Mouse (Mus musculus) lung, embryonic 15.5 days (tissue): ENCODE data around the gene Brip1. TPM values are rescaled to one million over a fixed set of nuclear protein-coding genes. Genes with fewer than 3 reads are reported as not detected.

Experiments
- ATAC-seq: fragments of 200-750 bp; cut with Nextera tagmentation; 2 replicates; pipeline ENCODE4 v1.8.0; 2017; ENCODE audit warnings: moderate number of reproducible peaks, borderline replicate concordance; ENCODE audit not compliant: low FRiP score, low TSS enrichment; ENCODE audit errors: extremely low read depth
- H3K27ac ChIP-seq: fragments of 300-500 bp; sonication (generic); 2 replicates; pipeline ENCODE4 v1.5.1; 2015; ENCODE audit warnings: moderate library complexity, mild to moderate bottlenecking, inconsistent platforms
- H3K27me3 ChIP-seq: fragments of 300-500 bp; sonication (generic); 2 replicates; pipeline ENCODE4 v1.6.1; 2015; ENCODE audit warnings: inconsistent platforms
- H3K36me3 ChIP-seq: fragments of 300-500 bp; sonication (generic); 2 replicates; pipeline ENCODE4 v1.6.1; 2015; ENCODE audit warnings: inconsistent platforms
- H3K4me1 ChIP-seq: fragments of 300-500 bp; sonication (generic); 2 replicates; pipeline ENCODE4 v1.6.1; 2015; ENCODE audit warnings: inconsistent platforms
- H3K4me2 ChIP-seq: fragments of 300-500 bp; sonication (generic); 2 replicates; pipeline ENCODE4 v1.6.1; 2015; ENCODE audit warnings: inconsistent platforms, mild to moderate bottlenecking, moderate library complexity
- H3K4me3 ChIP-seq: fragments of 300-500 bp; sonication (generic); 2 replicates; pipeline ENCODE4 v1.5.1; 2015; ENCODE audit warnings: mild to moderate bottlenecking, inconsistent platforms
- H3K9ac ChIP-seq: fragments of 300-500 bp; sonication (generic); 2 replicates; pipeline ENCODE4 v1.6.1; 2015; ENCODE audit warnings: inconsistent platforms
- H3K9me3 ChIP-seq: fragments of 300-500 bp; sonication (generic); 2 replicates; pipeline ENCODE4 v1.6.1; 2016; ENCODE audit warnings: inconsistent platforms
- WGBS: fragments of 180-500 bp; shearing (Covaris S2); methylation state at CpG from one replicate; pipeline ENCODE4 v1.1.7; 2015; 5-methylcytosine and 5-hydroxymethylcytosine counted together
- polyA plus RNA-seq: library from polyadenylated mRNA; unstranded; fragments of >200 nt; fragmentation: Nextera tagmentation; extraction: Ambion mirVana; gene quantifications from 2 replicates; pipeline ENCODE4 v1.2.1, GENCODE M21; 2015

The Brip1 gene
- polyA plus RNA-seq, 1 experiment from 2014 or later: 14.5 TPM

DNA sequence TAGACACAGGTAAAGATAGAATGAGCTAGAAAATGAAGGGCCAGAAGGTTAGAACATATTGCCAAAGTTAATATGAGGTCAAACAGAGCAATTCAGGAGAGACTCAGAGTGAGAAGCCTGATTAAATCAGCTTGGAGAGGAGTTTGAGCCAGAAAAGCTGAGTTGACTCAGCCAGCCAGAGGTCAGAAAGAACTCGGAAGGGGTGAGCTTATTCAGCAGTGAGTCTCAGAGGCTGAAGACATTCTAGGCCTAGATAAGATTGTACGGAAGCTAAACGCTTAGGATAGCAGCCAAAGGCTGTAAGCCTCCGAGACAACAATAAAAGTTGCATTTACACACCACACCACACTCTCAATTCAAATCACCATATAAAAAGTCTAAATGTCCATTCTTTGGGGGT is 141.9 kb downstream of the Brip1 start:
- 47% methylated on average over 4 of the region's 4 CpGs for WGBS
- Histone ChIP-seq H3K27ac (no peak overlapping the region), H3K4me2 (no peak overlapping the region), H3K4me3 (no peak overlapping the region), H3K4me1 (no peaks in the 10 kb centered on the region), H3K27me3 (no peaks in the 10 kb centered on the region), H3K36me3 (0 out of 2 replicates have a peak, but pooled peaks cover 6% of the 10 kb centered on the region), H3K9me3 (no peaks in the 10 kb centered on the region), H3K9ac (no peak overlapping the region)
- no peak for ATAC-seq

DNA sequence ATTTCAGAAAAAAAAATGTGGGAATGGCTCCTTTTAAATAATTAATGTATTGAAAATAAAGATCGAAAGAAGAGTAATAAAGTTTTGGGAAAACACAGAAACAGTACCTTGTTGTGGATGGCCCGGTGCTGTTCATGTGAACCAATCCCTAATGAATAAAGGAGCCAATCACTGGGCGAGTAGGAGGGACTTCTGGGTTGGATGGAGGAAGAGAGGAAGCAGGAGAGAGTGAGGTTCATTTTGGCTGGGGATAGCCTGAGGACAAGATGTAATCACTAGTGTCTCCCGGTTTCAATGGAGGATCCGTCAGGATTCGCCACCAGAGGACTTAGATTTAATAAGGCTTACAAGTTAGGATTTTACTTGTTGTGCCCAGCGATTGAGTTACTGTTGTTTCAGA is 145.2 kb downstream of the Brip1 start:
- no peaks in the 10 kb centered on the region for H3K27me3 ChIP-seq
- 75% methylated on average over 7 of the region's 7 CpGs for WGBS
- no peak overlapping the region for H3K9ac ChIP-seq
- H3K4me2 ChIP-seq: no peak overlapping the region
- no peak for ATAC-seq
- H3K27ac ChIP-seq: no peak overlapping the region
- H3K4me1 ChIP-seq: peaks cover 7% of the 10 kb centered on the region; the same call in 1 of the 2 replicates
- H3K36me3 ChIP-seq: 0 out of 2 replicates have a peak, but pooled peaks cover 6% of the 10 kb centered on the region
- no peaks in the 10 kb centered on the region for H3K9me3 ChIP-seq
- H3K4me3 ChIP-seq: no peak overlapping the region

DNA sequence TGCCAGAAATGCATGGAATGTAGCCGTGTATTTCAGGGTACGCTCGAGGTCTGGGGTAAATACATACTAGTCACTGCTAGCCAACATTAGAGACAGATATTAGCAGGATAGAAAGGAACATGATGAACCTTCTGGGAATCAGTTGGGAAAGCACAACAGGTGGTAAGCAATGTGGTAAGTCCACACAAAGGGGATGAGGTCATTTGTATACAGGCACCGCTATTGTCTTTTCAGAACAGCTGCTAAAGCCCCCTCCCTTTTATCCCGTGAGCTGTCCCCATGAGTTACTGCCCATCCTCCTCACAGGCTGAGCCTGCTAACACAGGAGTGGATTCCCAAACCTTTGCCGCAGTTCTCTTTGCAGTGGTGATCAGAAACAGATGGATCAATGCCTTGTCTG is 149.6 kb downstream of the Brip1 start:
- no peaks in the 10 kb centered on the region for H3K36me3 ChIP-seq
- H3K9me3 ChIP-seq: no peaks in the 10 kb centered on the region
- no peaks in the 10 kb centered on the region for H3K27me3 ChIP-seq
- H3K27ac ChIP-seq: peak overlapping the region; percentile 22
- H3K4me2 ChIP-seq: no peak overlapping the region
- WGBS: 22% methylated on average over 6 of the region's 6 CpGs
- no peak for ATAC-seq
- H3K9ac ChIP-seq: no peak overlapping the region
- H3K4me3 ChIP-seq: no peak overlapping the region
- H3K4me1 ChIP-seq: peaks cover 14% of the 10 kb centered on the region

DNA sequence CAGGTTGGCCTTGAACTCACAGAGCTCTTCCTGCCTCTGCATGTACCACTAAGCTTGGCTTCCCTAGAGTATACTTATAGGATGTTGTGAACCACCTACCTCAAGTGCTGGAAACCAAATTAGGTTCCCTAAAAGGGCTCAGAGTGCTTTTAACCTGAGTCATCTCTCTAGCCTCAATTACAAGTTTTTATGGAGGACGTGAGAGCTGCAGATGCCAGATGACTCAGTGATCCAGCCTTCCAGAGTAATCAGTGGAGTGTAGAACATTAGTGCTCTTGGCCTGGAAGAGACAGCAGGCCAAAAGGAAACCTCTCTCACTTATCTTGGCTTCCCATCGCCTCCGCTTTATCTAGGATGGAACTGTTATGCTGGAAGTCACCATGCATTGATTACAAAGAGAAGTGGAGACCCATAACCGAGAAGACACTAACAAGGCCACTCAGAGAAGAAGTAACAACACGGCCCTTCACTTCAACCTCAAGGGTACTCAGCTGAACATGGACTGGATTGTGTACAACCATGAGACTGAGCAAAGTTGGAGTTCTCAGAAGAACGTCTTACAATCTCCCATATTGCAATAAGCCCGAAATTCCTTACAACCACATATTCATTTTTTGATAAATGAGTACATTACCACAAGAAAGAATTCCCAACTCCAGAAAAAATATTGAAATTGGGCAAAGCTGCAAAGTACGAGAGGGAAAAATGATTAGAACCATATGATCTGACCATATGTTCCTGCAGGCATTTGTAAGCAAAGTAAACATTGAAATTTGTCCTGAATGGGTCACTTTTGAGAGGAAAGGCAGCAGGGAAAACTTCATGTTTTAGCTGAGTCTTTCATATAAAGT is 150.3 kb downstream of the Brip1 start:
- H3K27ac ChIP-seq: peak overlapping the region; percentile 22
- no peaks in the 10 kb centered on the region for H3K9me3 ChIP-seq
- H3K4me3 ChIP-seq: no peak overlapping the region
- H3K27me3 ChIP-seq: no peaks in the 10 kb centered on the region
- ATAC-seq: no peak
- no peak overlapping the region for H3K9ac ChIP-seq
- H3K36me3 ChIP-seq: no peaks in the 10 kb centered on the region
- no peak overlapping the region for H3K4me2 ChIP-seq
- WGBS: 51% methylated on average over 8 of the region's 8 CpGs
- H3K4me1 ChIP-seq: peaks cover 14% of the 10 kb centered on the region

DNA sequence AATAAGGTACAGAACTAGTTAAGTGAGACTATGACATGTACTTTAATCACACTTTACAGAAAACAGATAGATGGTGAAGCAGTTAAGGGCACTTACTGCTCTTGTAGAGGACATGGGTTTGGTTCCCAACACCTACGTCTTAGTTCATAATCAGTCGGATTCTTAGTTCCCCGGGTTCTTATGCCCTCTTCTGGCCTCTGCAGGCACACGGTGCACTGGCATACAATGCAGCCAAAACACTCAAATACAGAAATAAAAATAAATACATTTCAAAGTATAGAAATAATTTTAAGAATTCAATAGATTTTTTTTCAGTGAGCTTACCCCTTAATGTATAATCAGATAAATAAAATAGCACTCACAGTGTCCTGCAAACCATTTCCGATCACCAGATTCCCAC is 161.0 kb downstream of the Brip1 start:
- no peaks in the 10 kb centered on the region for H3K27me3 ChIP-seq
- no peak overlapping the region for H3K4me3 ChIP-seq
- H3K4me1 ChIP-seq: no peaks in the 10 kb centered on the region
- WGBS: 61% methylated on average over 5 of the region's 5 CpGs
- H3K9ac ChIP-seq: no peak overlapping the region
- no peaks in the 10 kb centered on the region for H3K36me3 ChIP-seq
- no peak for ATAC-seq
- no peak overlapping the region for H3K4me2 ChIP-seq
- no peak overlapping the region for H3K27ac ChIP-seq
- H3K9me3 ChIP-seq: no peaks in the 10 kb centered on the region

DNA sequence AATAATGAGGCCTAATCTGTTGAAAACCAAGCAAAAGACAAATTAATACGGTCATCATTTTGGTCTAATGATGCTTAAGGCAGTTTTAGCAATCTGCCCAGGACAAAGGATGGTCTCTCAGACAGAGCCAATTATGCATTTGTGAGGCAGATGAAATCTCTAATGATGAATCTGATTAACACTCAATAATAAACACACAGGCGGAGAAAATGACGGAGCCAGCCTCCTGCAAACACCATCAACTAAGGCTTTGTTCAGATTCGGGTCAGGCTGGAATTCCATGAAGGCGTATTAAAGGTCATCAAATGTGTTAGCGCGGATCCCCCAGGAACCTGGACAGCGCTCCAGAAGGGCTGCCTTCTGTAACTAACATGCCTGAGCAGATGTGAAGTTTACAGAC is 161.6 kb downstream of the Brip1 start:
- Histone ChIP-seq H3K9me3 (no peaks in the 10 kb centered on the region), H3K27me3 (no peaks in the 10 kb centered on the region), H3K4me1 (no peaks in the 10 kb centered on the region), H3K4me3 (no peak overlapping the region), H3K4me2 (no peak overlapping the region), H3K36me3 (no peaks in the 10 kb centered on the region), H3K9ac (no peak overlapping the region), H3K27ac (no peak overlapping the region)
- no peak for ATAC-seq
- WGBS: 74% methylated on average over 8 of the region's 8 CpGs

DNA sequence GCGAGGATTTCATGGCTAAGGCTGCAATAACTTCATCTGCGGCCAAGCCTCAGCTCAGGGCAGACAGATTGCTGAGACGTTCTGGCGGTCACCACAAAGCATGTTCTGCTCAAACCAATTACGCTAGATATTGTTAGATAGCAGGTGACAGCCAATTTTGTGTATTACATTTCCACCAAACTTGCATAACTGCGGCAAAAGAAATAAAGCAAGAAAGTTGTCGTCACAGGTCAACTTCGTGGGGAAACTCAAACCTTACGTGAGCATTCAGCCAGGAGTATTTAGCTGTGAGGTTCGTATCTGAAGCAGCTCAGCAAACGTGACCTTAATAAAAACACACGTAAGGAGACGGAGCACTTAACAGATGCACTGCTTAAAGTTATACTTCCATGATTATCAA is 162.3 kb downstream of the Brip1 start:
- Histone ChIP-seq H3K27ac (no peak overlapping the region), H3K36me3 (no peaks in the 10 kb centered on the region), H3K4me2 (no peak overlapping the region), H3K4me3 (no peak overlapping the region), H3K27me3 (no peaks in the 10 kb centered on the region), H3K4me1 (no peaks in the 10 kb centered on the region), H3K9me3 (no peaks in the 10 kb centered on the region), H3K9ac (no peak overlapping the region)
- 75% methylated on average over 13 of the region's 13 CpGs for WGBS
- ATAC-seq: no peak

DNA sequence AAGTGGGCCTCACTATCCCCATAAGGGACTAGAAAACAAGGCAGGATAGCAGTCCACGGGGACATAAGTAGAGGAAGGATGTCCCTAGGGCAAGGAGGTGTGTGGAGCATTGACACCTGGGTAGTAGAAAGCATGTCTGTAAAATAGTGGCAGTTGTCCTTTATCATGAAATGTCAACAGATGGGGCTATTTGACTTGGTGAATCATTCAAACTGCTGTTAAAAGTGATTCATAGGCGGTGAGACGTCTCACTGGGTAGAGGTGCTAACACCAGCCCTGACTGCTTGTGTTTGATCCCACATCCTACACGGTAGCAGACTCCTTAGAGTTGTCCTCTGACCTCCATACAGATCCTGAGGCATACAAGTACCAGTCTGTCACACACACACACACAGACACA is 168.1 kb downstream of the Brip1 start:
- Histone ChIP-seq H3K4me1 (no peaks in the 10 kb centered on the region), H3K9ac (no peak overlapping the region), H3K27me3 (no peaks in the 10 kb centered on the region), H3K4me2 (no peak overlapping the region), H3K9me3 (no peaks in the 10 kb centered on the region), H3K27ac (no peak overlapping the region), H3K36me3 (no peaks in the 10 kb centered on the region), H3K4me3 (no peak overlapping the region)
- ATAC-seq: no peak
- WGBS: 50% methylated on average over 4 of the region's 4 CpGs

DNA sequence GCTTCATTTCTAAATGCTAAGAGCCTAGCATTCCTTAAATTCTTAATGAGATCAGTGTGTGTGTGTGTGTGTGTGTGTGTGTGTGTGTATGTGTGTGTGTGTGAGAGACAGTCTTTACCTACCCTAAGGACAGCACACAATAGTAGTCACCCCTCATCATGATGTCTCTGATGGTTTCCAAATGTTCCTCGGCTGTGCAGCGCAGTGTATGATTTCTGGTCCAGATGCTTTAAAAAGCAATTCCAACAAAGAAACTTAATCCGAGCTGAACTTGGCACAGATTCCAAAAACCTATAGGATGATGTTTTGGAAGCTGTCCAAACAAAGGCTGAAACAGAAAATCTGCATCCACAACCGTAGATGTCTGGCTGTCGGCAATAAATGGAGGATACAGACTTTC is 173.0 kb downstream of the Brip1 start:
- H3K27me3 ChIP-seq: no peaks in the 10 kb centered on the region
- H3K9ac ChIP-seq: no peak overlapping the region
- H3K27ac ChIP-seq: no peak overlapping the region
- H3K36me3 ChIP-seq: no peaks in the 10 kb centered on the region
- H3K9me3 ChIP-seq: no peaks in the 10 kb centered on the region
- 33% methylated on average over 5 of the region's 5 CpGs for WGBS
- ATAC-seq: no peak; the same call in 1 of the 2 replicates
- H3K4me3 ChIP-seq: no peak overlapping the region
- H3K4me1 ChIP-seq: no peaks in the 10 kb centered on the region
- peak overlapping the region; percentile 16 for H3K4me2 ChIP-seq

DNA sequence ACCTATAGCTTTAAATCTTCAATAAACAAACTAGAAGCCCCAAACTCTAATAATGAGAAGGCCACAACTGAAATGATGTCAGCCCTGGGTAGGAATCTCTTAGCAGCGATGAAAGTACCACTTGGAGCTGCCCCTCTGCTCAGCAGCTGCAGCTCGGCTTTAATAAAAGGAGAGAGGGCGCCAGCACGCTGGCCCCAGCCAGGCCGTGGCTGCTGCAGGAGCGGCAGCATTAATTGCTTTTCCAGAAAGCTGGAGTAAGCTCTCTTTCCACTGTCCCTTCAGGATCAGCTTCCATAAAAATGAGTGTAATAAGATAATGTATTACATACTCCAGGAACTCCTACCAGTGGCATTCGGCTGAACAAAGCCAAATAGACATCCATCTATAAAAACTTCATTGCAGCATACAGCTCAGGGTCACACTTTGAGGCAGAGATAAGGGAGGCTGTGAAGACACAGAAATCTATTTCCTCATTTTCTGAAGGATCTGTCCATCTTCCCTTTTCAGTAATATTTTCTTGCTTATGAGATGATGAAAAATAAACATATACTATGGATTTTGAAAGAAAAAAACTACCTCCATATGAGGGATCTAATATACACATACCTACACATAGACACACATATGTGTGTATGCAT is 174.3 kb downstream of the Brip1 start:
- no peaks in the 10 kb centered on the region for H3K9me3 ChIP-seq
- WGBS: 14% methylated on average over 7 of the region's 7 CpGs

DNA sequence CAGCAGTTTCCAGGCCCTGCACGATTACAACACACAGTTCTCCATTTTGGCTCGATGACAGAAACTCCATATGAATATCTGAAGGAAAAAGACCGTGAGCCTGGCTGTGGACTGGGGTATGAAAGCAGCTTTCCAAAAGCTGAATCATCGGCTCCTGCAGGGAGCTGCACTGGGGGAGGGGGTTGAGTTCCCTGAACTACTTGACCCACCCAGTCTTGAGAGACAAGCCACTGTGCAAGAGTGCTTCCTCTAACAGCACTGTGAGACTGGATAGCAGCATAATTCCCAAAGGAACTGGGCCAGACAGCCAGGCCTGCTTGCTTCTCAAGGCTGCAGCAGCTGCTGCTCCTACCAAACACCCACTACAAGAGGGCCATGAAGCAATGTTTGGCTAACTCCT is 178.6 kb downstream of the Brip1 start:
- WGBS: 24% methylated on average over 4 of the region's 4 CpGs
- H3K27ac ChIP-seq: peak overlapping the region; percentile 12

More for the DNA sequence above, 174.3 kb downstream of the Brip1 start:
- H3K4me2 ChIP-seq: no peak overlapping the region
- no peak for ATAC-seq
- no peaks in the 10 kb centered on the region for H3K27me3 ChIP-seq
- H3K9ac ChIP-seq: no peak overlapping the region
- H3K4me1 ChIP-seq: peaks cover 8% of the 10 kb centered on the region
- H3K27ac ChIP-seq: no peak overlapping the region
- H3K4me3 ChIP-seq: no peak overlapping the region
- H3K36me3 ChIP-seq: no peaks in the 10 kb centered on the region

DNA sequence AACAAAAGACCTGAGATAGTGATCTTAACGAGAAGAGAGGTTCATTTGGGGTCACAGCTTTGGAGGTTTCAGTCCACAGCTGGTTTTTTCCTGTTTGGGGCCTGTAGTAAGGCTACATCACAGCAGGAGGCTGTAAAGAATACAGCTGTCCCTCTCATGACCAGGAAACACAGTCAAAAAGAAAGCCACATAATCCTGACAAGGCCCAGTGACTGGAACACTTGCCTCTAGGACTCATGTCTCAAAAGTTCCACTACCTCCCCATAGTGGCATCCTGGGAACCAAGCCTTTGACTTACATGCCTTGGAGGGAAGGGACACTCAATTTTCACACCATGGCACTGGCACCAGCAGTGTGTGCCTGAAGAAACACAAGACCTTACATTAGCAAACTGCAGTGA is 181.0 kb downstream of the Brip1 start:
- Histone ChIP-seq H3K4me2 (no peak overlapping the region), H3K27me3 (no peaks in the 10 kb centered on the region), H3K9me3 (no peaks in the 10 kb centered on the region), H3K9ac (no peak overlapping the region), H3K4me1 (peaks cover 17% of the 10 kb centered on the region), H3K4me3 (no peak overlapping the region), H3K36me3 (no peaks in the 10 kb centered on the region), H3K27ac (no peak overlapping the region)
- WGBS: 43% methylated on average over 1 of the region's 1 CpGs
- no peak for ATAC-seq

More for the DNA sequence above, 178.6 kb downstream of the Brip1 start:
- Histone ChIP-seq H3K4me1 (peaks cover 12% of the 10 kb centered on the region), H3K4me2 (no peak overlapping the region), H3K9me3 (no peaks in the 10 kb centered on the region), H3K4me3 (no peak overlapping the region), H3K36me3 (no peaks in the 10 kb centered on the region), H3K27me3 (no peaks in the 10 kb centered on the region), H3K9ac (no peak overlapping the region)
- ATAC-seq: peak; percentile 91
